Mouse (Mus musculus) frontal cortex, postnatal 14 days (tissue): Measurements from ENCODE around the gene Gm5168.
"Not testable (repeated sequence)": the region's sequence is repeated elsewhere in the genome, so short reads cannot be mapped to it uniquely, and the experiment has no call there.

Experiments
- DNase-seq, 2 experiments: peaks; one replicate each; pipeline ENCODE4 v3.0.0; 2022; ENCODE audit warnings: low spot score in 2 of 2

The Gm5168 gene

GRCm38 (mm10) chrX:26050941-26051340, at the start of gene Gm5168:
TSS of gene Gm5168 (minus strand) at chrX:26051041.
- not testable (repeated sequence) for DNase-seq
